Mouse (Mus musculus): ENCODE measurements at regions not wholly inside any gene's neighbourhood (a gene's known extent, or its start where the extent isn't known, plus 50 kb on each side); places are given as distances from the start of the nearest gene placed in this dataset.

GRCm38 (mm10) chr1:82007943-82008342 lies 225.0 kb upstream of the Gm9747 start:
- Histone ChIP-seq H3K27me3 (ENCODE audit: control insufficient read depth, insufficient read depth, low read length) (no peaks in the 10 kb centered on the region), H3K4me2 (ENCODE audit: low read depth, low read length) (no peak overlapping the region), H3K27ac (ENCODE audit: low read depth) (no peak overlapping the region), H3K9me3 (replicated peaks; ENCODE audit: control insufficient read depth, low read length) (no peaks in the 10 kb centered on the region), H3K36me3 (replicated peaks; ENCODE audit: control insufficient read depth, insufficient read depth, low read length) (no peaks in the 10 kb centered on the region), H3K9ac (replicated peaks; ENCODE audit: low read depth, low read length) (no peak overlapping the region), H3K4me3 (ENCODE audit: low read depth, low read length) (no peak overlapping the region), H3K4me1 (ENCODE audit: control insufficient read depth, insufficient read depth) (no peaks in the 10 kb centered on the region)
- no peak for TF ChIP-seq EP300 (IDR thresholded peaks at IDR 0.05; ENCODE audit: low read depth)
- TF ChIP-seq CTCF (IDR thresholded peaks at IDR 0.05; ENCODE audit: low read depth): no peak
- 67% methylated on average over 5 of the region's 5 CpGs for WGBS
- DNase-seq (ENCODE audit: low spot score): no peak
- no peak for ATAC-seq (ENCODE audit: insufficient read depth, low read depth)

DNA sequence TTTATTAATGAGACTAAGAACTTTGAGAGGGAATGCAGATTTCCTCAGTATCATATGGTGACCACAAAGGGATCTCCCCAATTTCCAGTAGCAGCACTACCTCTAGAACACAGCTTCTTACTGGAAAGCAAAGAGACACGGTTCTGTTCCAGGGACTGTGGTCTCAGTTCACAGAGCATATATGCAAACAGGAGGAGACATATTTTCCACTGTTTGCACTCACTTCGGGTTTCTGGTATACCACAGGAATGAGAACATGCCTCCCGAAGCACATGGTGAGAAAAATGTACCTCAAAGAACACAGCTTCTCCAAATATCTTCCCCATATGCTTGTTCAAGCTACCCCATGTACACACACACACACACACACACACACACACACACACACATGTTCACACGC lies 224.1 kb upstream of the Gm9747 start:
- ATAC-seq (ENCODE audit: insufficient read depth, low read depth): no peak
- H3K9ac ChIP-seq (replicated peaks; ENCODE audit: low read depth, low read length): no peak overlapping the region
- DNase-seq (ENCODE audit: low spot score): no peak
- 82% methylated on average over 4 of the region's 4 CpGs for WGBS
- H3K36me3 ChIP-seq (replicated peaks; ENCODE audit: control insufficient read depth, insufficient read depth, low read length): no peaks in the 10 kb centered on the region
- H3K4me1 ChIP-seq (ENCODE audit: control insufficient read depth, insufficient read depth): no peaks in the 10 kb centered on the region
- H3K4me2 ChIP-seq (ENCODE audit: low read depth, low read length): no peak overlapping the region
- H3K27ac ChIP-seq (ENCODE audit: low read depth): no peak overlapping the region
- TF ChIP-seq EP300 (IDR thresholded peaks at IDR 0.05; ENCODE audit: low read depth) (no peak), CTCF (IDR thresholded peaks at IDR 0.05; ENCODE audit: low read depth) (no peak)
- no peak overlapping the region for H3K4me3 ChIP-seq (ENCODE audit: low read depth, low read length)
- H3K9me3 ChIP-seq (replicated peaks; ENCODE audit: control insufficient read depth, low read length): no peaks in the 10 kb centered on the region
- no peaks in the 10 kb centered on the region for H3K27me3 ChIP-seq (ENCODE audit: control insufficient read depth, insufficient read depth, low read length)

GRCm38 (mm10) chr1:82010995-82011394 lies 221.9 kb upstream of the Gm9747 start:
- ATAC-seq (ENCODE audit: insufficient read depth, low read depth): no peak

GRCm38 (mm10) chr1:82015341-82015740 lies 217.6 kb upstream of the Gm9747 start:
- Histone ChIP-seq H3K36me3 (replicated peaks; ENCODE audit: control insufficient read depth, insufficient read depth, low read length) (no peaks in the 10 kb centered on the region), H3K4me2 (ENCODE audit: low read depth, low read length) (no peak overlapping the region), H3K9ac (replicated peaks; ENCODE audit: low read depth, low read length) (no peak overlapping the region), H3K9me3 (replicated peaks; ENCODE audit: control insufficient read depth, low read length) (no peaks in the 10 kb centered on the region), H3K27ac (ENCODE audit: low read depth) (no peak overlapping the region), H3K4me1 (ENCODE audit: control insufficient read depth, insufficient read depth) (no peaks in the 10 kb centered on the region), H3K4me3 (ENCODE audit: low read depth, low read length) (no peak overlapping the region), H3K27me3 (ENCODE audit: control insufficient read depth, insufficient read depth, low read length) (no peaks in the 10 kb centered on the region)
- peak; percentile 18 for DNase-seq (ENCODE audit: low spot score)
- no peak for ATAC-seq (ENCODE audit: insufficient read depth, low read depth)
- TF ChIP-seq CTCF (IDR thresholded peaks at IDR 0.05; ENCODE audit: low read depth) (no peak), EP300 (IDR thresholded peaks at IDR 0.05; ENCODE audit: low read depth) (no peak)

More at GRCm38 (mm10) chr1:82010995-82011394, 221.9 kb upstream of the Gm9747 start:
- Histone ChIP-seq H3K4me1 (ENCODE audit: control insufficient read depth, insufficient read depth) (no peaks in the 10 kb centered on the region), H3K27ac (ENCODE audit: low read depth) (no peak overlapping the region), H3K4me2 (ENCODE audit: low read depth, low read length) (no peak overlapping the region), H3K27me3 (ENCODE audit: control insufficient read depth, insufficient read depth, low read length) (no peaks in the 10 kb centered on the region), H3K36me3 (replicated peaks; ENCODE audit: control insufficient read depth, insufficient read depth, low read length) (no peaks in the 10 kb centered on the region), H3K9me3 (replicated peaks; ENCODE audit: control insufficient read depth, low read length) (no peaks in the 10 kb centered on the region), H3K9ac (replicated peaks; ENCODE audit: low read depth, low read length) (no peak overlapping the region), H3K4me3 (ENCODE audit: low read depth, low read length) (no peak overlapping the region)
- TF ChIP-seq EP300 (IDR thresholded peaks at IDR 0.05; ENCODE audit: low read depth) (no peak), CTCF (IDR thresholded peaks at IDR 0.05; ENCODE audit: low read depth) (no peak)
- WGBS: 48% methylated on average over 1 of the region's 1 CpGs
- DNase-seq (ENCODE audit: low spot score): no peak

GRCm38 (mm10) chr1:82018701-82019404 lies 214.1 kb upstream of the Gm9747 start:
- no peak for ATAC-seq (ENCODE audit: insufficient read depth, low read depth)
- no peak for DNase-seq (ENCODE audit: low spot score)
- Histone ChIP-seq H3K36me3 (replicated peaks; ENCODE audit: control insufficient read depth, insufficient read depth, low read length) (no peaks in the 10 kb centered on the region), H3K9me3 (replicated peaks; ENCODE audit: control insufficient read depth, low read length) (no peaks in the 10 kb centered on the region), H3K27ac (ENCODE audit: low read depth) (no peak overlapping the region), H3K4me1 (ENCODE audit: control insufficient read depth, insufficient read depth) (no peaks in the 10 kb centered on the region), H3K4me3 (ENCODE audit: low read depth, low read length) (no peak overlapping the region), H3K27me3 (ENCODE audit: control insufficient read depth, insufficient read depth, low read length) (no peaks in the 10 kb centered on the region), H3K9ac (replicated peaks; ENCODE audit: low read depth, low read length) (no peak overlapping the region), H3K4me2 (ENCODE audit: low read depth, low read length) (no peak overlapping the region)
- WGBS: 71% methylated on average over 7 of the region's 7 CpGs
- TF ChIP-seq CTCF (IDR thresholded peaks at IDR 0.05; ENCODE audit: low read depth): no peak
- TF ChIP-seq EP300 (IDR thresholded peaks at IDR 0.05; ENCODE audit: low read depth): no peak

DNA sequence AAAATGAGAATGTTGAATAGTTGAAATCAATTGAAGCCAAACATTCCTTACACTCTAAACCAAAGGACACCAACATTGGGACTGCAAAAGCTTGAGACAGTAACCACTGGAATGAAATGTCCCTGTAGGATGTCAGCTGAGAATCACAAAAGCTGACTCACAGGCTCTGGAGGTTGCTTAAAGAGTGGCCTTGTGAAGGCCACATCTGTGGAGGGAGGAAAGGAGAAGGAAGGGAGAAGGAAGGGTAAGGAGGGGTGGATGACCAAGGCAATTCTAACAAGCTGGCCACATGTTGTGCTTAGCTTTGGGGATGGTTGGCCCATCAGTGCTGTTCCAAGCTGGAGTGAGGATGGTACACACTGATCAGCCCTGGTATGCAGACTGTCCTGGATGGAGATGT lies 205.2 kb upstream of the Gm9747 start:
- Histone ChIP-seq H3K4me2 (ENCODE audit: low read depth, low read length) (no peak overlapping the region), H3K4me3 (ENCODE audit: low read depth, low read length) (no peak overlapping the region), H3K36me3 (replicated peaks; ENCODE audit: control insufficient read depth, insufficient read depth, low read length) (no peaks in the 10 kb centered on the region), H3K27ac (ENCODE audit: low read depth) (no peak overlapping the region), H3K4me1 (ENCODE audit: control insufficient read depth, insufficient read depth) (no peaks in the 10 kb centered on the region), H3K9me3 (replicated peaks; ENCODE audit: control insufficient read depth, low read length) (no peaks in the 10 kb centered on the region), H3K27me3 (ENCODE audit: control insufficient read depth, insufficient read depth, low read length) (no peaks in the 10 kb centered on the region), H3K9ac (replicated peaks; ENCODE audit: low read depth, low read length) (no peak overlapping the region)
- TF ChIP-seq CTCF (IDR thresholded peaks at IDR 0.05; ENCODE audit: low read depth) (no peak), EP300 (IDR thresholded peaks at IDR 0.05; ENCODE audit: low read depth) (no peak)
- ATAC-seq (ENCODE audit: insufficient read depth, low read depth) (no peak), DNase-seq (ENCODE audit: low spot score) (no peak)
